Mouse (Mus musculus): Measurements from ENCODE around the gene Cavin1.

Cavin1 gene

GRCm38 (mm10) chr11:100957915-100958469, 12.7 kb downstream of the Cavin1 start:
- in situ Hi-C loops (cut with MboI) = loop anchor here (5.0 kb wide), 1 partner anchor 51 kb away; no protein-coding TSS in a partner anchor

- in situ Hi-C loops (cut with MboI) = loop anchor here (5.0 kb wide), 1 partner anchor 50 kb away; no protein-coding TSS in a partner anchor
Measured at GRCm38 (mm10) chr11:100957244-100957643, 13.4 kb downstream of the Cavin1 start.

DNA sequence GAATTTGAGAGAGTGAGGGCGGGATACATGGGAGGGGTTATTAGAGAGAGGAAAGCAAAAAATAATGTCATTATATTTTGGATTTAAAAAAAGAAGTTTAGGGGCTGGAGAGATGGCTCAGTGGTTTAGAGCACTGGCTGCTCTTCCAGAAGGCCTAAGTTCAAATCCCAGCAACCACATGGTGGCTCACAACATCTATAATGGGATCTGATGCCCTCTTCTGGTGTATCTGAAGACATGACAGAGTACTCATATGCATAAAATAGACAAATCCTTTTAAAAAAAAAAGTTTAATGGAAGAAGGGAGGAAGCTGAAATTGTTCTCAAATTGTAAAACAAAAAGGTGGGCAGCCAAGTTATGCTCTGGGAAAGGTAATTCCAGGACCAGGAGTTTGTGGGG, 21.1 kb downstream of the Cavin1 start:
- in situ Hi-C loops (cut with MboI) = no loop called here

- in situ Hi-C loops (cut with MboI) = no loop called here
Measured at GRCm38 (mm10) chr11:100948317-100948716, 22.4 kb downstream of the Cavin1 start.

DNA sequence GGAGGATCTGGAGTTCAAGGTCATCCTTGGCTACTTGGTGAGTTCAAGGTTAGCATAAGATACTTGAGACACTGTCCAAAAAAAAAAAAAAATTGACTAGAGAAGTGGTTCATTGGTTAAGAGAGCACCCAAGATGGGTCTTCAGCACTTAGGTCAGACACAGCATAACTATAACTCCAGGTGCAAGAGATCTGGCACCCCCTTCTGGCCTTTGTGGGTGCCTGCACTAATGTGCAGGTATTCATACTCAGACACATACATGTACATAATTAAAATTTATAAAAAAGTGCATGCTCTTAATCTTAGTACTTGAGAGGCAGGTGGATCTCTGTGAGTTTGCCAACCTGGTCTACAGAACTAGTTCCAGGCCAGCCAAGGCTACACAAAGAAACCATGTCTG, 23.1 kb downstream of the Cavin1 start:
- in situ Hi-C loops (cut with MboI) = no loop called here

DNA sequence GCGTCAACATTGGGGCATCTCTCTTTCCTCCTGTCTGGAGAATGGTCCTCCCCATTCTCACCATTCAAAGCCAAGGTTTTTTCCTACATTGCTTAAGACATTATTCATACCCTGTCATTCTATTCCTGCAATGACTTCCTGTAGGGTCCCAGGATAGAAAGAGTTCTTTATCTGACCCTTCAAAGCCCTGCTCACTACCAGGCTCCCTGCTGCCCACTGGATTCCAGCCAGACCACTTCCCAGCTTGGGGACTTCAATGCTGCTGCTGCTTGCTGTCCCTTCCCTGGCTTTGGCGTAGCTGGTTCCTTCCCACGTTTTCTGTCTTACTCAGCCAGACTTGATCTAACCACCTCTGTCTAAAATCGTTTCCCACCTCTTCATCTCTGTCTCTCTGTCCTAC, 23.8 kb downstream of the Cavin1 start:
- in situ Hi-C loops (cut with MboI) = no loop called here

- in situ Hi-C loops (cut with MboI) = no loop called here
Measured at GRCm38 (mm10) chr11:100942388-100942787, 28.3 kb downstream of the Cavin1 start.

- in situ Hi-C loops (cut with MboI) = no loop called here
Measured at GRCm38 (mm10) chr11:100939512-100940151, 31.1 kb downstream of the Cavin1 start, which contains the start of gene Stat3. TSS of gene Stat3 (minus strand) at chr11:100939540.

DNA sequence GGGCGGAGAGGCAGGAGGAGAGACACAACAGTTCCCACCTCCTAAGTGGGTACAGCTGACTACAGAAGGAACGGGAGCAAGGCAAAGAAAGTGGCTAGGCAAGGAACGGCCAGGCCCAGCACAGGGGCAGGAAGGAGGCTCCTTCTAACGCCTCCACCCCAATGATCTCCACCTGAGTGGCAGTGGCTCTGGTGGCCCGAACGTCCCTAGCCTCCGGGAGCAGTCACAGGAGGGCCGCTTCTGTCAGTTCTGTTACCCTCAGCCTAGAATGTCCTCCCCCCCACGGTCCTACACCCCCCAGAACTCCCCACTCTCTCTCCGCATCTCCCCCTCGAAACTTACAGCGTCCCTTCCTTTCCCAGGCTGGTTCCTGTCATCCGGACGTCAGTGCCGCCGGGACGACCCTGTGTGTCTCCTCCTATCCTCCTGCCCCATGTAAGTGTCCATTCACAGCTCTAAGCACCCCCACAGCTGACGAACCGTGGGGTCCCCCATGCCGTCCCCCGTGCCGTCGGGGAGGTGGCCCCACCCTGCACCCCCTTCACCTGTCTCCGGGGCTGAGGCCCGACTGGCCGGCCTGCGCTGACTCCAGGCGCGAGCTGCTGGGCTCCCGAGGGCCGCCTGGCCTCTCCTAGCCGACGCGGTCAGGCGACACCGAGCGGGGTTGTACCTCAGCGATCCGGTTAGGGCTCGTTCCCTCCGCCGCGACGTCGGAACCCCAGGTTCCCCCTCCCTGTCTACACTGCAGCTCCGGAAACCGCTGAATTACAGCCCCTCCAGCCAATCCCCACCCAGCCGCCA, 31.8 kb downstream of the Cavin1 start:
- in situ Hi-C loops (cut with MboI) = no loop called here

GRCm38 (mm10) chr11:100938112-100938511, 32.6 kb downstream of the Cavin1 start:
- in situ Hi-C loops (cut with MboI) = no loop called here

DNA sequence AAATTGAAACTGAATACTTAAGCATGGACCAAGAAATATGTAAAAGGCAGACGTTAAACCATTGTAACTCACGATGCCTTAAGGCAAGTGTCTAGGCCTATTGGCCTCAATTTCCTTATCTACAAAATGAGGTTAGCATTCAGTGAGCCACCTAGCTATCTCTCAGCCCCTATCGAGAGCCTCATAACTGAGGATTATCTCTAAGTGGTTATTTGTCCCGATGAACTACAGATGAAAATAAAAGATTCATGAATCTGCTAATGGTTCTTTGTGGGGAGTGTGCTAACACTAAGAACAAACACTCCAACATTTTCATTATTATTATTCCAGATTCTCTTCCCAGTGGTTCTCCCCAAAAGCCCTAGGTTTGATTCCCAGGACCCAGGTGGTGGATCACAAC, 33.4 kb downstream of the Cavin1 start:
- in situ Hi-C loops (cut with MboI) = no loop called here

DNA sequence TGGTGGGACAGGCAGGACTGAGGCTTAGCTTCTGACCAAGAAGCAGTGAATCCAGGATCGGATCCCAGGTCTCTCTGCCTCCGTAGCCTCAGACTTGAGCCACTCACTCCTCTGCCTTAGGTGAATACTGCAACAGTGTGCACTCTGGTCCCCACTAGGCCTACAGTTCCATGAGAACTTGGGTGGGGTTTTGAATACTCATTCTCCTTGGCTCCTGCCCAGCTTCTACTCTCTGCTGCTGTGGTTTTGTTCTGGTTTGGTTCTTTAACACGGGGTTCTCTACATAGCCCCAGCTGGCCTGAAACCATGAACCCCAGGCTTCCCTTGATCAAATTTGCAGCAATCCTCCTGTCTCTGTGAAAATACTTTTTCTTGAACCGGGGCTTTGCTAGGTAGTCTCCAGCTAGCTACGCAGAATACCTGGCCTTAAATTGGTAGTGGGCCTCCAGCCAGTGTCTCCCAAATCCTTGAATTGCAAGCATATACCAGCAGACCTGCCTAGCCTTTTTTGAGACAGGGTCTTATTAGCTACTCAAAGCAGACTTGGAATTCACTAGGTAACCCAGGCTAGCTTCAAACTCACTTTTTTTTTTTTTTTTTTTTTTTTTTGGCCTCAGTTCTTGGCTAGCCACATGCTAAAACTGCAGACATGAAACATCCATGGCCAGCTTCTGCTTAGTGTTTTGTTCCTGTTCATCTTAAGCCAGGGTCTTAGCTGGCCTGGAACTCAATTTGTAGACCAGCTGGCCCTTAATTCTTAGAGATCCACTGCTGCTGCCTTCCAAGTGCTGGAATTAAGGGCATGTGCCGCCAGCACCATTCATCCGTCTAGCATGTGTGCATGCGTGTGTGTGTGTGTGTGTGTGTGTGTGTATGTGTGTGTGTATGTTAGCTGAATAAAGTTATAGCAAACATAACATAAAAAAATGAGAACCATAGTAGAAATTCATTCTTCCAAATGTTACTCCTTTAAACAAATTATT, 35.0 kb downstream of the Cavin1 start:
- in situ Hi-C loops (cut with MboI) = no loop called here

DNA sequence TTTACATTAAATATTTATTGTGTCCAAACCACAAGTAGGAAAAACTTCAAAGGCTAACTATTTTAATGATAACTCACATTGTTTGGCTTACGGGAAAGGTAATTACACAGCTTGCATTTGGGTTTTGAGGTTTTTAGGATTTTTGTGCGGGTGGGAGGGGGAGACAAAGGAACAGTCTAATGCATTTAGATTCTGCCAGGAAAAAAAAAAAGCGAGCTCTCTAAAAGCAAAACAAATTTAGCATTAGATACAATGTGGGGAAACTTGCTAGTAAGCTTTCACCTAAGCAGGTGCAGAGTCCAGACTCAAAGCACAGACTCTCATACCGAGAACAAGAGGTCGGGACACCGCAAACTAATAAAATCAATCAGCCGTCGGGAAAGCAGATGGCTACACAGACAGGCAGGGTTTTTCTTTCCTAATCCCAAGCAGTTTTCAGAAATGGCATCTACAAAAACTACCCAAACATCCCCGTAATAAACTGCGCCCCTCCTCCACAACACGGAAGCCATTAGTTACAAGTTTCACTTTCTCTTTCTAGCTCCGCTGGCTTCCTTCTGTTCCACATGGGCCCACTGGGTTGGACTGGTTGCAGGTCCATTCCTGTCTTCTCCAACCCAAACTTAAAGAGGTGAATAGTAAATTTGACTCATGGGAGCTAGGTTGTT, 39.3 kb downstream of the Cavin1 start:
- in situ Hi-C loops (cut with MboI) = no loop called here

DNA sequence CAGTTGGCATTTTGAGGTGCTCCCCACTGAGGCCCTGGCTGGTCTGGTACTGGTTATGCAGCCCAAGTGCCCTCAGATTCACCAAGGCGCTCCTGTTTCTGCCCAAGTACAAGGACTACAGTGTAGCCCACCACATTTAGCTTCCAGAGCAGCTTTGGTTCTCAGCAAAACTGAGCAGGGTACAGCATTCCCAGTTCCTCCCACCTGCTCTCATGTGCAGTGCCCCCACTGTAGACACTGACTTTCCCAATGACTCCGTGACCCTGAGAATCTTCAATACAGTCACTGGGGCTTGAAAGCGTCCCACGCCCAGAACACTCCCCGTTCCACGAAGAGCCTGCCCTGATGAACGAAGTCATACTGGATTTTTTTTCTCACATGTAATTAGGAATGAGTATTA, 40.1 kb downstream of the Cavin1 start:
- in situ Hi-C loops (cut with MboI) = no loop called here

GRCm38 (mm10) chr11:100927386-100927785, 43.3 kb downstream of the Cavin1 start:
- in situ Hi-C loops (cut with MboI) = no loop called here

DNA sequence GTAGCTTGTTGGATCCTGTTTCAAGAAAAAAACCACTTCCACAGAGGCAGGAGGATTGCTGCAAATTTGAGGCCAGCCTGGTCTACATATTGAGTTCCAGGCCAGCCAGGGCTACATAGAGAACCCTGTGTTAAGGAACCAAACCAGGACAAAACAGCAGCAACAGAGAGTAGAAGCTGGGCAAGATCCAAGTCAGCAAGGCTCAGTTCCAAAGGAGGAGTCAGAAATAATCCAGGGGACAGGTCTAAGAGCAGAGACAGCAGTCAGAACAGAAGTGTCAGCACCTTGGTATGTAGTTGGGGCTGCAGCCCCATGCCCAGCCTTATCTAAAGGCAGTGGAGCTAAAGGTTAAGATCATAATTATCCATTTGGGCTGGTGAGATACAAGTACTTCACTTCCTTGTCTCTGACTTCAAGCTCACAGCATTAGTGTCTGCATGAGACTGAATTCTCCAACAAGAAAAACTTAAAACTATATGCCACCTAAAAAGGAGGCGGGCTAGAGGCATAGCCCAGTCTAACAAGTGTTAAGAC, 46.2 kb downstream of the Cavin1 start:
- in situ Hi-C loops (cut with MboI) = no loop called here

- in situ Hi-C loops (cut with MboI) = no loop called here
Measured at GRCm38 (mm10) chr11:100920887-100921624, 49.6 kb downstream of the Cavin1 start.

DNA sequence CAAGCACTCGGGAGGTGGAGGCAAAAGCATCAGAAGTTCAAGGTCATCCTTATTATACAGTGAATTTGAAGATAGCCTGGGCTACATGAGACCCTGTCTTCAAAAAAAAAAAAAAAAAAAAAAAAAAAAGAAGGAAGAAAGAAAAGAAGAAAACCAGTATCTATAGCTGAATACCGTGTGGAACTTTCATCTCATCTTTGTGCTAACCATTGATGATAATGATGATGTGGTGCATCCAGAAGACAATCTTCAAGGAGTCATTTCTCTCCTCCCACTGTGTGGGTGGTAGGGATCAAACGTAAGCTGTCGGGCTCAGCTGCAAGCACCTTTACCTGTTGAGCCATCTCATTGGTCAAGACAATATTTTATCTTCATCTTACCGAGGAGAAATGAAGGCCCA, 52.7 kb downstream of the Cavin1 start:
- in situ Hi-C loops (cut with MboI) = no loop called here

GRCm38 (mm10) chr11:100916432-100916971, 54.2 kb downstream of the Cavin1 start:
- in situ Hi-C loops (cut with MboI) = no loop called here

- in situ Hi-C loops (cut with MboI) = no loop called here
Measured at GRCm38 (mm10) chr11:100915063-100915462, 55.6 kb downstream of the Cavin1 start.
